Mouse (Mus musculus) gastrocnemius, postnatal 4 days (tissue): ENCODE measurements around the gene Akap11. TPM values are rescaled to one million over a fixed set of nuclear protein-coding genes. Genes with fewer than 3 reads are reported as not detected.
"Not testable (repeated sequence)": the region's sequence is repeated elsewhere in the genome, so short reads cannot be mapped to it uniquely, and the experiment has no call there.

Experiments
- DNase-seq, 2 experiments: peaks; one replicate each; pipeline ENCODE4 v3.0.0; 2021 to 2022; ENCODE audit warnings: low spot score in 2 of 2, mixed read lengths in 2 of 2
- long read RNA-seq, 2 experiments: library from polyadenylated mRNA; stranded (forward); transcript quantifications; one replicate each; pipeline ENCODE4 v2.0.0; 2021
- total RNA-seq, 2 experiments: library from RNA; stranded (reverse); gene quantifications; 2 replicates each; pipeline ENCODE4 v1.2.3; 2021

Gene Akap11
- total RNA-seq = 10 to 100 TPM; 43.4 to 51.8 TPM
- long read RNA-seq, experiment 1, partial matches to known transcripts = 0 of 7 reads
- long read RNA-seq, experiment 1, other reads (novel, unspliced or antisense) = 6 of 7 reads
- long read RNA-seq, experiment 2, full-length matches to known transcripts = 2 of 11 reads
- long read RNA-seq, experiment 2, partial matches to known transcripts = 0 of 11 reads
- long read RNA-seq, experiment 2, other reads (novel, unspliced or antisense) = 9 of 11 reads

GRCm38 (mm10) chr14:78536281-78537165 lies at the start of gene Akap11:
TSS of gene Akap11 (minus strand) at chr14:78536808.
- DNase-seq = peak; percentile 86 to 92

GRCm38 (mm10) chr14:78584222-78584621 lies 47.6 kb upstream of the Akap11 start:
- no peak for DNase-seq

GRCm38 (mm10) chr14:78583168-78583567 lies 46.6 kb upstream of the Akap11 start:
- no peak for DNase-seq

GRCm38 (mm10) chr14:78575899-78576298 lies 39.3 kb upstream of the Akap11 start:
- DNase-seq = no peak

GRCm38 (mm10) chr14:78568410-78568809 lies 31.8 kb upstream of the Akap11 start:
- no peak for DNase-seq

GRCm38 (mm10) chr14:78566431-78566830 lies 29.8 kb upstream of the Akap11 start:
- no peak for DNase-seq

GRCm38 (mm10) chr14:78564292-78564691 lies 27.7 kb upstream of the Akap11 start:
- no peak for DNase-seq

- no peak for DNase-seq
These were observed 26.6 kb upstream of the Akap11 start for GRCm38 (mm10) chr14:78563211-78563610.

- DNase-seq = no peak
These were observed 25.5 kb upstream of the Akap11 start for GRCm38 (mm10) chr14:78562121-78562520.

GRCm38 (mm10) chr14:78559042-78559441 lies 22.4 kb upstream of the Akap11 start:
- no peak for DNase-seq

GRCm38 (mm10) chr14:78554830-78555229 lies 18.2 kb upstream of the Akap11 start:
- DNase-seq = not testable (repeated sequence)

GRCm38 (mm10) chr14:78553661-78554060 lies 17.1 kb upstream of the Akap11 start:
- no peak for DNase-seq

GRCm38 (mm10) chr14:78548807-78549206 lies 12.2 kb upstream of the Akap11 start:
- DNase-seq = no peak

GRCm38 (mm10) chr14:78541319-78541718 lies 4.7 kb upstream of the Akap11 start:
- no peak for DNase-seq

GRCm38 (mm10) chr14:78539821-78540220 lies 3.2 kb upstream of the Akap11 start:
- no peak for DNase-seq

GRCm38 (mm10) chr14:78538572-78539320 lies 2.1 kb upstream of the Akap11 start:
- DNase-seq = peak in 1 of 2 experiments; percentile 19

- no peak for DNase-seq
These were observed 943 bp upstream of the Akap11 start for GRCm38 (mm10) chr14:78537551-78537950.

GRCm38 (mm10) chr14:78535366-78535765 lies 1.2 kb downstream of the Akap11 start:
- DNase-seq = no peak

GRCm38 (mm10) chr14:78534651-78535050 lies 2.0 kb downstream of the Akap11 start:
- no peak for DNase-seq

- DNase-seq = no peak
These were observed 2.9 kb downstream of the Akap11 start for GRCm38 (mm10) chr14:78533701-78534100.

- no peak for DNase-seq
These were observed 4.3 kb downstream of the Akap11 start for GRCm38 (mm10) chr14:78532345-78532744.

- no peak for DNase-seq
These were observed 6.4 kb downstream of the Akap11 start for GRCm38 (mm10) chr14:78530256-78530655.
